Mouse (Mus musculus): ENCODE measurements around the gene Aars. TPM values are rescaled to one million over a fixed set of nuclear protein-coding genes. Genes with fewer than 3 reads are reported as not detected.
A peak's percentile ranks its signal among the peaks of the same experiment; 100 is the strongest.
"Not testable (repeated sequence)": the region's sequence is repeated elsewhere in the genome, so short reads cannot be mapped to it uniquely, and the experiment has no call there.

The Aars gene
- polyA plus RNA-seq, 1 experiment = 76.9 TPM

DNA sequence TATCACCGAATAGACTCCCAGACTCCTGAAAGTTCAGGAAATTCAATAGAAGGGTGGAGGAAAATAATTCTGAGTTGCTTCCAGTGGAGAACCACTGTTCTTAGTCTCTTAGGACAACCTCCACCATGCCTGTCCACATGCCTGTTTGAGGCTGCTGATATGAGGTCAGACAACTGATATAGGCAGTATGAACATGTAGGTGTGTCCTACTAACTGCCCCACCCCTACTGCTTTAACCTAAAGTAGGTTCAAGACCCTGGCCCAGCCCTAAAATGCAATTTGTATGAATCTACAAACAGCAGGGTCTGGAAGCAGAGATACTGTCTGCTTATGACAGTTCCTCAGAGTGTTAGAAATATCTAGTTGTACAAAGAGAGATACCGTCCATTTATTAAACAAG is 22.7 kb downstream of the Aars start:
- TF ChIP-seq CTCF (IDR thresholded peaks at IDR 0.05; ENCODE audit: borderline replicate concordance, extremely low read depth, insufficient read depth, insufficient read length) = no peak
- no peak for TF ChIP-seq POLR2A (IDR thresholded peaks at IDR 0.05; ENCODE audit: borderline replicate concordance, extremely low read depth, insufficient read depth, insufficient read length, poor library complexity, severe bottlenecking)
- no peak for DNase-seq (ENCODE audit: low read depth)

DNA sequence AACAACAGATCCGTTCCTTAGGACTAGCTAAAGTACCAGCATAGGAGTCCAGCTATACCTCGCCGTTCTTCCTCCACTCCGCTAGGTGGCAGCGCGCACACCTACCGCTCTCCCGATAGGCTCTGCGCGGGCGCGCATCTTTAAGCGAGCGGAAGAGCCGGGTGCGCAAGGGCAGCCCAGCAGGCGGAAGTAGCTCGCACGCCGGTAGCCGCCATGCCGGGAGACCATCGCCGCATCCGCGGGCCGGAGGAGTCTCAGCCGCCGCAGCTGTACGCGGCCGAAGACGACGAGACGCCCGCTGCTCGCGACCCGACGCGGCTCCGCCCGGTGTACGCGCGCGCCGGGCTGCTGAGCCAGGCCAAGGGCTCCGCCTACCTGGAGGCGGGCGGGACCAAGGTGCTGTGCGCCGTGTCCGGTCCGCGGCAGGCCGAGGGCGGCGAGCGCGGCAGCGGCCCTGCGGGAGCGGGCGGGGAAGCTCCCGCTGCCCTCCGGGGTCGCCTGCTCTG is 23.3 kb downstream of the Aars start, which contains the start of gene Exosc6:
Exosc6 (plus strand) TSS at position 182 of the 506 bp plus-strand sequence.
- TF ChIP-seq CTCF (IDR thresholded peaks at IDR 0.05; ENCODE audit: borderline replicate concordance, extremely low read depth, insufficient read depth, insufficient read length) (peak; percentile 93), POLR2A (IDR thresholded peaks at IDR 0.05; ENCODE audit: borderline replicate concordance, extremely low read depth, insufficient read depth, insufficient read length, poor library complexity, severe bottlenecking) (0 out of 2 replicates have a peak, but pooled peaks have one; percentile 32)
- peak; percentile 98 for DNase-seq (ENCODE audit: low read depth)

DNA sequence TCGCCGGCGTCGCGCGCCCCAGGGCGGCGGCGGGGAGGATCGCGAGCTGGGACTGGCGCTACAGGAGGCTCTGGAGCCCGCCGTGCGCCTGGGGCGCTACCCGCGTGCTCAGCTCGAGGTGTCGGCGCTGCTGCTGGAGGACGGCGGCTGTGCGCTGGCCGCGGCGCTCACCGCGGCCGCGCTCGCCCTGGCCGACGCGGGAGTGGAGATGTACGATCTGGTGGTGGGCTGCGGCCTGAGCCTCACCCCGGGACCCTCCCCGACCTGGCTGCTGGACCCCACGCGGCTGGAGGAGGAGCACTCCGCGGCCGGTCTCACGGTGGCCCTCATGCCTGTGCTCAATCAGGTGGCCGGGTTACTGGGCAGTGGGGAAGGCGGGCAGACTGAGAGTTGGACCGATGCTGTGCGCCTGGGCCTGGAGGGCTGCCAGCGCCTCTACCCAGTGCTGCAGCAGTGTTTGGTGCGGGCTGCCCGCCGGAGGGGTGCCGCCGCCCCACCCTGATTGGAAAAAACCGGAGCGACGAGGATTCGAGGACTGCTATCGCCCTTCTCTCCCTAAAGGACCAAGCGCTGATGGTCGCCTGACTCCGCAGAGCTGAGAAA is 23.8 kb downstream of the Aars start:
- DNase-seq (ENCODE audit: low read depth) = peak; percentile 12
- TF ChIP-seq CTCF (IDR thresholded peaks at IDR 0.05; ENCODE audit: borderline replicate concordance, extremely low read depth, insufficient read depth, insufficient read length) = no peak
- no peak for TF ChIP-seq POLR2A (IDR thresholded peaks at IDR 0.05; ENCODE audit: borderline replicate concordance, extremely low read depth, insufficient read depth, insufficient read length, poor library complexity, severe bottlenecking)

DNA sequence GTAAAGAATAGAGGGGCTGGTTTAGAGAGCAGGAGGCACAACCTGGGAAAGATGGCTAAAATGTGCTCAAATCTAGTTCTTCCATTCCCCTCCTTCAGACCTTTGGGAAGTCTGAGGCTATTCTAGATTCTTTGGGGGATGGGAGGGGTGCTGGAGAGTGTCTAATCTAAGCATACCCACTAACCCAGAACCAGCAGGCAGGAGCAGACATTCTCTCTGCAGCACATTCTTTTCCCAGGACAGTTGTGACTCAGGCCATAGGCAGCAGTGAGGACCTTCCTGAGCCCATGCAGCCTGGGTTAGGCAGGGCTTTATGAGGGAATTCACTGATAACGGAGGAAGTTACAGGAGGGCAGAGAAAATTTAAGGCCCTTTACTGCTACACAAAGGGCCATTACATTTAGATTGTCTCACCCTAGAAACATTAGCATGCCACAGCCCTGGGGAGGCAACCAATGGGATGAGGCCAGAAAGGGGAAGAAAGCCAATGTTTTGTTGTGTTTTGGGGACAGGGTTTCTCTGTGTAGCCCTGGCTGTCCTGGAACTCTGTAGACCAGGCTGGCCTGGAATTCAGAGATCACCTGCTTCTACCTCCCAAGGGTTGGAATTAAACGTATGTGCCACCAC is 26.1 kb downstream of the Aars start:
- DNase-seq (ENCODE audit: low read depth) = no peak
- TF ChIP-seq CTCF (IDR thresholded peaks at IDR 0.05; ENCODE audit: borderline replicate concordance, extremely low read depth, insufficient read depth, insufficient read length) (no peak), POLR2A (IDR thresholded peaks at IDR 0.05; ENCODE audit: borderline replicate concordance, extremely low read depth, insufficient read depth, insufficient read length, poor library complexity, severe bottlenecking) (no peak)

DNA sequence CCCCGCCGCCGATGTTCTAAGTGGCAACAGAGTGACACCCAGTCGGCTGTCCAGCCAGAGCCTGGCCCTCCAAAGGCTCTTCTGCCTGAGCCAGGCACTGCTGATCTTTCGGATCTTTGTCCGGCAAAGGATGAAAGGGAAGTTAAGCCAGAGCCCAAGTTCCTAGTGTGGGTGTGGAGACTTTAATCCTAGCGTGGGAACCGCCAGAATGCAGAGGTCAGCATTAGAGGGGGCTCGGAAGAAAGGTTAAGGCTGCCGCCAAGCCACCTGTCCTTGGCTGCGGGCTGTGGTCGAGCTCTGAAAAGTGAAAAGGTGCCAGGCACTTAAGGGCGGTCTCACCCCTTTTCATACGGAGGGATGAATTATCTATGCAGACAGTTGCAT is 28.7 kb downstream of the Aars start:
- DNase-seq (ENCODE audit: low read depth) = no peak
- TF ChIP-seq CTCF (IDR thresholded peaks at IDR 0.05; ENCODE audit: borderline replicate concordance, extremely low read depth, insufficient read depth, insufficient read length) = no peak
- TF ChIP-seq POLR2A (IDR thresholded peaks at IDR 0.05; ENCODE audit: borderline replicate concordance, extremely low read depth, insufficient read depth, insufficient read length, poor library complexity, severe bottlenecking) = no peak

DNA sequence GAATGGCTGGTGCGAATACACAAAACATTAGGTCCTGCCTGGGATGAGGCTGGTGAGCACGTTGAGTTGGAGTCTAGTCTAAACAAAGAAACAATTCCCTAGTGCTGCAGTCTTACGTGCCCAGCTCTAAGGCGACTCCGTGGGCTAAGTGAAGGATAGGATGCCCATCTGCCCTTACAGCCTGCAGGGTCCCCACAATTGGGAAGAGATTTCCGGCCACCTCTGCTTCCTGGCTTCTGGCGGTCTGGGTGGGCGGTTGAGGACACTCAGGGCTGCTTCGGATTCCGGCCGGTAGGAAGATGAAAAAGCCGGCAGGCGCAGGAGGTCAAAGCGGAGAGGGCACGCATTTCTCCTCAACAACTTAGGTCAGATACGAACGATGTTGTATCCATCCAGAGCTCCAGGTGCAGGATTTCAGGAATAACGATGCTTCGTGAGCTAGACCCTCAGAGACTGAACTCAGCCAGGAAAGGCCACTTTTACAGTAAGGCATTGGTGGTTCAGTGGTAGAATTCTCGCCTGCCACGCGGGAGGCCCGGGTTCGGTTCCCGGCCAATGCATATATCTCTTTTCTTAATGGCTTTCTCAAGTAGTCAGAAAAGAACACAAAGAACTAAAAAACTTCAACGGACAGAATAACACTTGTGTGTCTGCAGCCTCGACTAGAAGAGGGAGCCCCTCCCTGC is 29.3 kb downstream of the Aars start:
- peak; percentile 95 for DNase-seq (ENCODE audit: low read depth)
- no peak for TF ChIP-seq CTCF (IDR thresholded peaks at IDR 0.05; ENCODE audit: borderline replicate concordance, extremely low read depth, insufficient read depth, insufficient read length)
- TF ChIP-seq POLR2A (IDR thresholded peaks at IDR 0.05; ENCODE audit: borderline replicate concordance, extremely low read depth, insufficient read depth, insufficient read length, poor library complexity, severe bottlenecking) = no peak

DNA sequence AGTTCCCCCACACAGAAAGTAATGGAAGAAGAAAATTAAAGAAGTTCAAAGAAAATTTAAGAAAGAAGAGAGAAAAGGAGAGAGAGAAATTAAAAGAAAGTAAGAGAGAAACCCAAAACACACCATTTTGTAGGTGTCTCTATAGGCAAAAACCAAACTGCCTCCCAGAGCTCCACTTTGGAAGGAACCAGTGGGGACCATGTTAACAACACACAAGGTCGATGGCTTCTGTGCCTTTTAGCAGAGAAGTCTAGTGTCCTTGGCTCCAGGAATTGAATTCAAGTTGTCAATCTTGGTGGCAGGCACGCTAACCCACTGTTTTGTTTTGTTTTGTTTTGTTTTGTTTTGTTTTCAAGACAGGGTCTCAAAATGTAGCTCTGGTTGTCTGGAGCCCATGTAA is 29.9 kb downstream of the Aars start:
- TF ChIP-seq POLR2A (IDR thresholded peaks at IDR 0.05; ENCODE audit: borderline replicate concordance, extremely low read depth, insufficient read depth, insufficient read length, poor library complexity, severe bottlenecking) (no peak), CTCF (IDR thresholded peaks at IDR 0.05; ENCODE audit: borderline replicate concordance, extremely low read depth, insufficient read depth, insufficient read length) (no peak)
- DNase-seq (ENCODE audit: low read depth) = peak; percentile 12

DNA sequence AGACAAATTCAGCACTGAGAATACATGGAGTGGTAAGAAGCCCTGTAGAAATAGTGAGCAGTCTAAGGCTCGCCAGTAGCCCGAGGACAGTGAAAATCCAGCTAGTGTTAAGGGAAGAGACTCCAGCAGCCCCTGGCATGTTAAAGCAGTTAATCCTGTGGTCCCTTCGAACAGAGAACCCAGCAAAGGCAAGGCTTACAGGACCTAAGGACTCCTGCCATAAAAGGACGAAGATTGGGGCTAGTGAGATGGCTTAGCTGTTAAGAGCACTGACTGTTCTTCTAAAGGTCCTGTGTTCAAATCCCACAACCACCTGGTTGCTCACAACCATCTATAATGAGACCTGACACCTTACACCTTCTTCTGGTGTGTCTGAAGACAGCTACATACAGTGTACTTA is 33.4 kb downstream of the Aars start:
- TF ChIP-seq CTCF (IDR thresholded peaks at IDR 0.05; ENCODE audit: borderline replicate concordance, extremely low read depth, insufficient read depth, insufficient read length) = no peak
- no peak for TF ChIP-seq POLR2A (IDR thresholded peaks at IDR 0.05; ENCODE audit: borderline replicate concordance, extremely low read depth, insufficient read depth, insufficient read length, poor library complexity, severe bottlenecking)
- no peak for DNase-seq (ENCODE audit: low read depth)

DNA sequence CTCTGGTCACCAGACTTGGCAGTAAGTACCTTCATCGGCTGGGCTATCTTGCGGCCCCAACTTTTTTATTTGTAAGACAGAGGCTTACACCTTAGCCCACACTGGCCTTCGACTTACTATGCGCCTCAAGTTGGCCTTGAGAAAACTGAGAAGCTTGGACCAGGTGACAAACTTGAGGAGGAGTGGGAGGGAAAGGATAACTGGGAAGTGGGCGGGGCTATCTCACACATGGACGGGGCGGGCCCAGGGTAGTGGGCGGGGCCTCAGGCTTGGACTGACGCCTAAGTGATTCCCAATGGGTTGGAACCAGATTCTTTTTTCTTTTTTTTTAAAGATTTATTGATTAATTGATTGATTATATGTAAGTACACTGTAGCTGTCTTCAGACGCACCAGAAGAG is 34.5 kb downstream of the Aars start:
- TF ChIP-seq CTCF (IDR thresholded peaks at IDR 0.05; ENCODE audit: borderline replicate concordance, extremely low read depth, insufficient read depth, insufficient read length) (no peak), POLR2A (IDR thresholded peaks at IDR 0.05; ENCODE audit: borderline replicate concordance, extremely low read depth, insufficient read depth, insufficient read length, poor library complexity, severe bottlenecking) (no peak)
- DNase-seq (ENCODE audit: low read depth) = no peak

DNA sequence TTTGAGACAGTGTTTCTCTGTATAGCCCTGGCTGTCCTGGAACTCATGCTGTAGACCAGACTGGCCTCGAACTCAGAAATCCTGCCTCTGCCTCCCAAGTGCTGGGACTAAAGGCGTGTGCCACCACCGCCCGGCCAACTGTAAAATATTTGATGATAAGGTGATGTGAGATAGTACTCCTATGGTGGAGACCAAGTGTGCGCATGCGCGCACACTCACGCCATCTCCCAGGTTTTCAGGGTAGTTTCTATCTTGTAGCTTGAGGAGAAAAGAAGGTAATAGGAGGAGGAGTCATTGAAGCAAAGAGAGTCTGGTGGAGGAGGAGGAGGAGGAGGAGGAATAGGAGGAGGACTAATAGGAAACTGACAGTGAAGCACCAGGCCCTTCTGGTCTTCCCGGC is 35.7 kb downstream of the Aars start:
- not testable (repeated sequence) for DNase-seq (ENCODE audit: low read depth)

DNA sequence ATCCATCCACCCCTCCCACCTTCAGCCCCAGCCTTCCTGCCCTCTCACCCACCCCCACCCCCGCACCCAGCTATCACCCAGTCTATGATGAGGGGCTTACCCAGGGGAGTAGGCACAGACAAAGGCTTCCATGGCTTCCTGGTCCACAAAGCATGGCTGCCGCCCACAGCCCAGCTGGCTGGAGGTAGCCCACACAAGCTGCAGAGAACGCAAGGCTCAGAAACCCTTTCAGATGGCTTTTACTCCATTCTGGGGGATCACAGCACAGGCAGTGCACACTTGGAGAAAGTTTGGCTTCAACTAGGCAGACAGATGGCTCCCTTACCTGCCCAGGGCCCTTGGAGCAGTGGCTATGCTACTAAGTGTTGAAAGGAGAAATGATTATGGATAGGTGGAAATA is 43.0 kb downstream of the Aars start:
- TF ChIP-seq CTCF (IDR thresholded peaks at IDR 0.05; ENCODE audit: borderline replicate concordance, extremely low read depth, insufficient read depth, insufficient read length) = no peak
- TF ChIP-seq POLR2A (IDR thresholded peaks at IDR 0.05; ENCODE audit: borderline replicate concordance, extremely low read depth, insufficient read depth, insufficient read length, poor library complexity, severe bottlenecking) = no peak
- DNase-seq (ENCODE audit: low read depth) = no peak

DNA sequence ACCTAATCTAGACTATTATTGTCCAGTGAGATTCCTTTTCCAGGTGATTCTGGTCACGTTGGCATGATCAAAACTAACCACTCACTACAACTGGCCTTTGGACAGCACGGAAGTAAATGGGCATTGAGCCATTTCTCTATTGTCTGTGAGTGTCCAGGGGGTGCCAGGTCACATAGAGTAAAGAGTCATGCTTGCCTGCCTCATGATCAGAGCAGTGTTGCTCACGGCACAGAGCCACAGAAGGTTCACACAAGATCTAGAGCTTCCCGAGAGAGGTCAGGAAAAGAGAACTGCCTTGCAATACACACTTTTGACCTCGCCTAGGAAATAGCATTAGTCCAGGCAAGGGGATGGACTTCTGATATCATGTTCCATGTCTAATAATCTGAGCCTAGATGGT is 46.5 kb downstream of the Aars start:
- TF ChIP-seq CTCF (IDR thresholded peaks at IDR 0.05; ENCODE audit: borderline replicate concordance, extremely low read depth, insufficient read depth, insufficient read length) (no peak), POLR2A (IDR thresholded peaks at IDR 0.05; ENCODE audit: borderline replicate concordance, extremely low read depth, insufficient read depth, insufficient read length, poor library complexity, severe bottlenecking) (no peak)
- no peak for DNase-seq (ENCODE audit: low read depth)

Data from brain, embryonic 14.5 days (tissue).